Mouse (Mus musculus): ENCODE measurements around the gene Slc30a7. TPM values are rescaled to one million over a fixed set of nuclear protein-coding genes. Genes with fewer than 3 reads are reported as not detected.
A peak's percentile ranks its signal among the peaks of the same experiment; 100 is the strongest.

The Slc30a7 gene
- polyA plus RNA-seq, 1 experiment from 2014 or later = 29.5 TPM

GRCm38 (mm10) chr3:115979000-115979399 lies 28.2 kb downstream of the Slc30a7 start:
- WGBS = 57% methylated on average over 1 of the region's 1 CpGs
- DNase-seq (ENCODE audit: low spot score) = no peak
- no peaks in the 10 kb centered on the region for H3K27me3 ChIP-seq (ENCODE audit: low read depth, poor library complexity, severe bottlenecking)
- H3K4me3 ChIP-seq = no peak overlapping the region
- no peaks in the 10 kb centered on the region for H3K4me1 ChIP-seq
- H3K36me3 ChIP-seq = peaks cover 76% of the 10 kb centered on the region
- H3K27ac ChIP-seq = no peak overlapping the region
- H3K9me3 ChIP-seq (replicated peaks) = no peaks in the 10 kb centered on the region

DNA sequence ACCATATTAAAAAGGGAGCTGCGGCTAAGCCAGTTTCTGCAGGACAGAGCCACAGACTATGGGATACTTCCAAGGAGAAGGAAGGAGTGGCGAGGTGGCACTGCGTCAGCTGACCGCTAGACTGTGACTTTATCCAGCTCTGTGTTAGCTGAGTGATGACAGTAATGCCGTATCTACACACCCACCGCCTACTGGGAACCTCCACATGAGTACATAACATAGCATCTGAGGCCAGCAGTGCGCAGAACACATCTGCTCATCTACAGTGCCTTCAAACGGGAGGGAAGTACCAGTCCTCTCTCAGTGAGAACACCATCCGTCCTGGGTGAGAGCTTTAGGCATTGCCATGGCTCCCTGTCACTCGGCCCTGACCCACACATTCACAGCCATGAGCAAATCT lies 32.2 kb downstream of the Slc30a7 start:
- Histone ChIP-seq H3K4me3 (no peak overlapping the region), H3K27ac (no peak overlapping the region), H3K27me3 (ENCODE audit: low read depth, poor library complexity, severe bottlenecking) (no peaks in the 10 kb centered on the region), H3K36me3 (peaks cover 83% of the 10 kb centered on the region), H3K9me3 (replicated peaks) (no peaks in the 10 kb centered on the region), H3K4me1 (no peaks in the 10 kb centered on the region)
- WGBS = 93% methylated on average over 10 of the region's 10 CpGs
- no peak for DNase-seq (ENCODE audit: low spot score)

DNA sequence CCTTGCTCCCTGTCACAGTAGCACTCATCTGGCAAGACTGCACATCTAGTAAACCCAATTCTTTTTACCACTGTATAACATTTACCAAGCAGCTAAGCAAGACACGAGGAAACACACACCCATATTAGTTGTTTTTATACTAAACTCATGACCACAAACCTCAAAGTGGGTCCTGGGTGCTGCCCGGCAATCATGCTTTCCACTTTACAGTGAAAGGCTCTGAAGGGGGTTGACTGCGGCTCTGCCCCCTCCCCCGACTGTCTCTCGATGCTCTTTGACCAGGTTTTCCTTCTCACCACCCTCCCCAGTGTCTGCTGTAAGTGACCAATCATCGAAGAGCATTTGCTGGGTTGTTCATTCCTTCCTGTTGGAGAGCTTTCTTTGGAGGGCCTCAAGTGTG lies 33.0 kb downstream of the Slc30a7 start:
- Histone ChIP-seq H3K9me3 (replicated peaks) (no peaks in the 10 kb centered on the region), H3K4me1 (no peaks in the 10 kb centered on the region), H3K27ac (no peak overlapping the region), H3K36me3 (peaks cover 85% of the 10 kb centered on the region), H3K4me3 (no peak overlapping the region), H3K27me3 (ENCODE audit: low read depth, poor library complexity, severe bottlenecking) (no peaks in the 10 kb centered on the region)
- WGBS = 93% methylated on average over 6 of the region's 6 CpGs
- no peak for DNase-seq (ENCODE audit: low spot score)

- Histone ChIP-seq H3K9me3 (replicated peaks) (no peaks in the 10 kb centered on the region), H3K36me3 (peaks cover 73% of the 10 kb centered on the region), H3K27ac (no peak overlapping the region), H3K4me3 (no peak overlapping the region), H3K4me1 (no peaks in the 10 kb centered on the region), H3K27me3 (ENCODE audit: low read depth, poor library complexity, severe bottlenecking) (no peaks in the 10 kb centered on the region)
- 94% methylated on average over 14 of the region's 14 CpGs for WGBS
- no peak for DNase-seq (ENCODE audit: low spot score)
Observed at GRCm38 (mm10) chr3:115971891-115972646, 35.1 kb downstream of the Slc30a7 start.

DNA sequence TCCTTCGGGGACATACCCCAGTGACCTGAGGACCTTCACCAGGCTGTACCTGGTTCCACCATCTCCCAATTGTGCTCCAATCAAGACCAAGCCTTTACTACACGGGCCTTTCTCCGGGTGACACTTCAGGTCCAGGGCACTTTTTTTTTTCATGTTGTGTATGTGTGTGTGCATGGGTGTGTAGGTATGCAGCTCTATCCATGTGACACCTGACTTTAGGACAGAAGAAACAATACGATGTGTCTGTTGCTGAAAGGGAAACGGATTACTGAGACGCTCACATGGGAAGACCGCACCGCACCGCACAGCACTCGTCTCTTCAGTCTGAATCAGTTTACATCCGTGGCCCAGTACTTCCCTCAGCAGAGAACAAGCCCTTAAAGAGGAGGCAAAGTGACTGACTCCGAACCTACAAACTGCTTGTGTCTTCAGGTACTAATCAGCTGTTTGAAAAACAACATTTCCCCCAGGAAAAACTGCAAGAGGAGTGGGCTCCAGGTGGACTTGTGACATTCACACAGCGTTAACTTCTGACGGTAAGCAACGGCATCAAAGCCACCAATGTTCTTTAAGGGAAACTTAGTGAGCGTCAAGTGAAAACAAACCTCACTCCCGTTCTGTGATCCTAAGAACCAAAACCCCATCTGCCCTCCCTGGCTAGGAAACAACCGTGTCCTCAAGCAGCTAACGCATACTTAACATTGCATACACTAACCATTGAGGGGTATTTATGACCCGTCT lies 36.0 kb downstream of the Slc30a7 start:
- no peak overlapping the region for H3K4me3 ChIP-seq
- no peak overlapping the region for H3K27ac ChIP-seq
- no peak for DNase-seq (ENCODE audit: low spot score)
- H3K36me3 ChIP-seq = peaks cover 66% of the 10 kb centered on the region
- no peaks in the 10 kb centered on the region for H3K9me3 ChIP-seq (replicated peaks)
- 93% methylated on average over 20 of the region's 20 CpGs for WGBS
- H3K4me1 ChIP-seq = no peaks in the 10 kb centered on the region
- no peaks in the 10 kb centered on the region for H3K27me3 ChIP-seq (ENCODE audit: low read depth, poor library complexity, severe bottlenecking)

- no peak overlapping the region for H3K27ac ChIP-seq
- H3K4me3 ChIP-seq = no peak overlapping the region
- no peaks in the 10 kb centered on the region for H3K4me1 ChIP-seq
- no peak for DNase-seq (ENCODE audit: low spot score)
- 91% methylated on average over 10 of the region's 10 CpGs for WGBS
- H3K9me3 ChIP-seq (replicated peaks) = no peaks in the 10 kb centered on the region
- peaks cover 54% of the 10 kb centered on the region for H3K36me3 ChIP-seq
- H3K27me3 ChIP-seq (ENCODE audit: low read depth, poor library complexity, severe bottlenecking) = no peaks in the 10 kb centered on the region
Observed at GRCm38 (mm10) chr3:115968745-115969530, 38.3 kb downstream of the Slc30a7 start.

DNA sequence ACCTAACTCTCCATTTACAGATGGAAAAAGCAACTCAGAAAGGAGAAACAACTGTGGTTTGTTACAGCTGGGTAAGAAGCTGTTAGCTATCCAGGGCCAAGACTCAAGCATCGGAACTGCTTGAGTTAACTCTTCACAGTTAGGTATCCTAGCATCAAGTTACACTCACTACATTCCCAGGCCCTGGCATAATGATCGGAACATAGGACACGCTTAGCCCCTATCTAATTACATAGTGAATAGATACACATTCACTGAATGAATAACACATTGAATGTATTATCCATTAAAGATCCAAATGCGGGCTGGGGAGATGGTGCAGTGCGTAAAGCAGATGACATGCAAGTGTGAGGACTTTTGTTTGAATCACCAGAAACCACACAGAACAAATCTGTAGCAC lies 43.1 kb downstream of the Slc30a7 start:
- no peak overlapping the region for H3K4me3 ChIP-seq
- H3K27ac ChIP-seq = no peak overlapping the region
- no peaks in the 10 kb centered on the region for H3K9me3 ChIP-seq (replicated peaks)
- peaks cover 5% of the 10 kb centered on the region; the same call in 1 of the 2 replicates for H3K4me1 ChIP-seq
- peaks cover 16% of the 10 kb centered on the region; the same call in 1 of the 2 replicates for H3K36me3 ChIP-seq
- 86% methylated on average over 5 of the region's 5 CpGs for WGBS
- no peaks in the 10 kb centered on the region for H3K27me3 ChIP-seq (ENCODE audit: low read depth, poor library complexity, severe bottlenecking)
- DNase-seq (ENCODE audit: low spot score) = no peak

GRCm38 (mm10) chr3:115963597-115963996 lies 43.6 kb downstream of the Slc30a7 start:
- Histone ChIP-seq H3K27me3 (ENCODE audit: low read depth, poor library complexity, severe bottlenecking) (no peaks in the 10 kb centered on the region), H3K27ac (no peak overlapping the region), H3K4me1 (peaks cover 5% of the 10 kb centered on the region; the same call in 1 of the 2 replicates), H3K36me3 (peaks cover 21% of the 10 kb centered on the region), H3K4me3 (no peak overlapping the region), H3K9me3 (replicated peaks) (no peaks in the 10 kb centered on the region)
- WGBS = 93% methylated on average over 1 of the region's 1 CpGs
- DNase-seq (ENCODE audit: low spot score) = no peak

- H3K4me3 ChIP-seq = no peak overlapping the region
- H3K9me3 ChIP-seq (replicated peaks) = no peaks in the 10 kb centered on the region
- WGBS = 78% methylated on average over 4 of the region's 4 CpGs
- peaks cover 32% of the 10 kb centered on the region for H3K36me3 ChIP-seq
- peaks cover 5% of the 10 kb centered on the region; the same call in 1 of the 2 replicates for H3K4me1 ChIP-seq
- H3K27ac ChIP-seq = no peak overlapping the region
- H3K27me3 ChIP-seq (ENCODE audit: low read depth, poor library complexity, severe bottlenecking) = no peaks in the 10 kb centered on the region
- no peak for DNase-seq (ENCODE audit: low spot score)
Observed at GRCm38 (mm10) chr3:115962028-115962415, 45.2 kb downstream of the Slc30a7 start.

DNA sequence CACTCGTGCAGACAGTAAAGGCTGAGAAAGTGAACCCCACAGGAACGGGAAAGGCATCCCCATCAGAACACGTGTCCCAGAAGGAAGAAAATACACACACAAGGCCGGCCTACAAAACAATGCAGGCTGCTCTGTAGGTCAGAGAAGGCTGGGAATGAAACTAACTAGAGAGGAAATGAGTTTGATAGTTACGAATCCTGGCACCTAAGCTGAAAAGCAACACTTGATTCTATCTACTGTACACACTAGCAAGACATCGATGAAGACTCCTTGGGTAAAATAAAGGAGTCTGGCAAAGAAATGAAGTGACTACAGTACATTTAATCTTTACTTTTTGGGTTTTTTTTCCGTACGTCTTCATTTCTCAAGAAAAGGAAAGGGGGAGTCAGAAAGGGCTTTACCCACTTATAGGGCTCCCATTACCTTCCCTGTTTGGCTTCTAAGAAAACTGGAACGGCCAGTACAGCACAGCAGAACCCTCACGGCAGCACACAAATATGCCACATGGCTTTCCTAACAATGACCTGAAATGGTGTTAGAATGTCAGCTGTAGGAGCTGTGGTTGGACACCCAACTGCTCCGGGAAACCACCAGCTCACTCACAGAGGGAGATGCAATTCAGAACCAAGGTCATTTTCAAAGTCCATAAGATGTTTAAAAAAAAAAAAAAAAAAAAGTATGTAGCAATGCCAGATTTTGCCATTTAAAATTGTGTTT lies 45.7 kb downstream of the Slc30a7 start:
- no peak overlapping the region for H3K4me3 ChIP-seq
- no peaks in the 10 kb centered on the region for H3K9me3 ChIP-seq (replicated peaks)
- H3K36me3 ChIP-seq = peaks cover 36% of the 10 kb centered on the region
- no peak for DNase-seq (ENCODE audit: low spot score)
- no peaks in the 10 kb centered on the region for H3K27me3 ChIP-seq (ENCODE audit: low read depth, poor library complexity, severe bottlenecking)
- WGBS = 88% methylated on average over 11 of the region's 11 CpGs
- peak overlapping the region; percentile 26; the same call in 1 of the 2 replicates for H3K27ac ChIP-seq
- peaks cover 5% of the 10 kb centered on the region; the same call in 1 of the 2 replicates for H3K4me1 ChIP-seq

GRCm38 (mm10) chr3:115957223-115957622 lies 50.0 kb downstream of the Slc30a7 start:
- WGBS = 94% methylated on average over 7 of the region's 7 CpGs
- Histone ChIP-seq H3K36me3 (peaks cover 59% of the 10 kb centered on the region), H3K4me3 (no peak overlapping the region), H3K27me3 (ENCODE audit: low read depth, poor library complexity, severe bottlenecking) (no peaks in the 10 kb centered on the region), H3K9me3 (replicated peaks) (no peaks in the 10 kb centered on the region), H3K27ac (no peak overlapping the region), H3K4me1 (0 out of 2 replicates have a peak, but pooled peaks cover 5% of the 10 kb centered on the region)
- DNase-seq (ENCODE audit: low spot score) = no peak

- no peak for DNase-seq (ENCODE audit: low spot score)
- Histone ChIP-seq H3K4me3 (no peak overlapping the region), H3K4me1 (no peaks in the 10 kb centered on the region), H3K27ac (no peak overlapping the region), H3K36me3 (peaks cover 73% of the 10 kb centered on the region), H3K9me3 (replicated peaks) (no peaks in the 10 kb centered on the region), H3K27me3 (ENCODE audit: low read depth, poor library complexity, severe bottlenecking) (no peaks in the 10 kb centered on the region)
- WGBS = 85% methylated on average over 3 of the region's 3 CpGs
Observed at GRCm38 (mm10) chr3:115953088-115953487, 54.1 kb downstream of the Slc30a7 start.
